Mouse (Mus musculus): ENCODE results near the gene Htr3b.

The Htr3b gene

GRCm38 (mm10) chr9:48916011-48916788 lies 48.6 kb downstream of the Htr3b start:
- DNase-seq (ENCODE audit: low spot score): no peak

- DNase-seq (ENCODE audit: low spot score): no peak
These were observed 53.8 kb downstream of the Htr3b start, which contains the start of gene Htr3a for GRCm38 (mm10) chr9:48910885-48911537. Gene Htr3a, minus strand, starts transcription at chr9:48911099.

GRCm38 (mm10) chr9:48904421-48904820 lies 60.4 kb downstream of the Htr3b start:
- DNase-seq (ENCODE audit: low spot score): no peak

GRCm38 (mm10) chr9:48903766-48904165 lies 61.0 kb downstream of the Htr3b start:
- no peak for DNase-seq (ENCODE audit: low spot score)

GRCm38 (mm10) chr9:48898551-48898950 lies 66.2 kb downstream of the Htr3b start:
- no peak for DNase-seq (ENCODE audit: low spot score)

GRCm38 (mm10) chr9:48895819-48896536 lies 68.8 kb downstream of the Htr3b start:
- no peak for DNase-seq (ENCODE audit: low spot score)

- no peak for DNase-seq (ENCODE audit: low spot score)
These were observed 70.0 kb downstream of the Htr3b start for GRCm38 (mm10) chr9:48894755-48895154.

- DNase-seq (ENCODE audit: low spot score): no peak
These were observed 70.8 kb downstream of the Htr3b start for GRCm38 (mm10) chr9:48893986-48894385.

- DNase-seq (ENCODE audit: low spot score): no peak
These were observed 75.7 kb downstream of the Htr3b start for GRCm38 (mm10) chr9:48889093-48889492.
